Mouse (Mus musculus) ES-Bruce4 (cell line): Measurements from ENCODE around the gene Cmtm6. TPM values are rescaled to one million over a fixed set of nuclear protein-coding genes. Genes with fewer than 3 reads are reported as not detected.

ENCODE experiments used
- H3K27ac ChIP-seq: 2 replicates; pipeline ENCODE4 v1.5.1; 2012; ENCODE audit warnings: low read length, inconsistent platforms; ENCODE audit not compliant: insufficient read depth
- H3K27me3 ChIP-seq: 2 replicates; pipeline ENCODE4 v1.6.1; 2012; ENCODE audit warnings: mild to moderate bottlenecking, low read length, inconsistent platforms; ENCODE audit not compliant: control insufficient read depth, poor library complexity, insufficient read depth, severe bottlenecking
- H3K36me3 ChIP-seq: 2 replicates; pipeline ENCODE4 v1.6.1; 2012; ENCODE audit warnings: inconsistent platforms, mild to moderate bottlenecking, low read length, moderate library complexity; ENCODE audit not compliant: control insufficient read depth, poor library complexity, insufficient read depth, severe bottlenecking
- H3K4me1 ChIP-seq: one replicate; pipeline ENCODE4 v1.8.1; 2011; ENCODE audit warnings: low read length; ENCODE audit not compliant: control insufficient read depth, insufficient read depth
- H3K4me3 ChIP-seq: 2 replicates; pipeline ENCODE4 v1.5.1; 2011; ENCODE audit warnings: low read depth, mild to moderate bottlenecking, low read length
- H3K9ac ChIP-seq: 2 replicates; pipeline ENCODE4 v1.6.1; 2012; ENCODE audit warnings: low read depth, mild to moderate bottlenecking, inconsistent platforms; ENCODE audit not compliant: poor library complexity, severe bottlenecking
- H3K9me3 ChIP-seq: replicated peaks from 2 replicates; pipeline ENCODE4 v1.6.1; 2012; ENCODE audit warnings: mild to moderate bottlenecking, low read length, inconsistent platforms; ENCODE audit not compliant: control insufficient read depth, poor library complexity, insufficient read depth, severe bottlenecking
- CTCF ChIP-seq: IDR thresholded peaks from one replicate; pipeline ENCODE4 v1.8.1; 2011; ENCODE audit warnings: low read depth, low read length
- EP300 ChIP-seq: IDR thresholded peaks from 2 replicates; pipeline ENCODE4 v1.6.1; 2011; ENCODE audit warnings: low read depth, low read length; ENCODE audit not compliant: insufficient read depth
- POLR2A ChIP-seq: IDR thresholded peaks from one replicate; pipeline ENCODE4 v1.8.1; 2011; ENCODE audit warnings: low read length; ENCODE audit not compliant: insufficient read depth
- polyA plus RNA-seq: library from polyadenylated mRNA; stranded (reverse); fragments of >200 nt; gene quantifications from 2 replicates; pipeline ENCODE4 v1.2.4, GENCODE M21; 2011; ENCODE audit warnings: low read depth; ENCODE audit not compliant: missing spikeins, insufficient read depth, insufficient read length

Cmtm6 gene
- polyA plus RNA-seq, 1 experiment: 49.3 TPM

GRCm38 (mm10) chr9:114733238-114733637 is 2.3 kb downstream of the Cmtm6 start:
- H3K4me1 ChIP-seq: peaks cover 2% of the 10 kb centered on the region
- no peaks in the 10 kb centered on the region for H3K9me3 ChIP-seq
- H3K27me3 ChIP-seq: no peaks in the 10 kb centered on the region
- H3K4me3 ChIP-seq: no peak overlapping the region
- TF ChIP-seq POLR2A (no peak), CTCF (no peak), EP300 (no peak)
- H3K36me3 ChIP-seq: no peaks in the 10 kb centered on the region
- H3K9ac ChIP-seq: no peak overlapping the region
- H3K27ac ChIP-seq: no peak overlapping the region

- Histone ChIP-seq H3K4me3 (no peak overlapping the region), H3K27ac (no peak overlapping the region)
- TF ChIP-seq EP300: no peak
- no peak for TF ChIP-seq POLR2A
- no peak for TF ChIP-seq CTCF
These were observed 5.5 kb downstream of the Cmtm6 start for GRCm38 (mm10) chr9:114736442-114736841.

GRCm38 (mm10) chr9:114740336-114740735 is 9.4 kb downstream of the Cmtm6 start:
- no peaks in the 10 kb centered on the region for H3K36me3 ChIP-seq
- TF ChIP-seq CTCF: no peak
- TF ChIP-seq POLR2A: no peak
- no peak for TF ChIP-seq EP300
- no peak overlapping the region for H3K4me3 ChIP-seq
- H3K9ac ChIP-seq: no peak overlapping the region
- no peak overlapping the region for H3K27ac ChIP-seq
- H3K9me3 ChIP-seq: no peaks in the 10 kb centered on the region
- no peaks in the 10 kb centered on the region for H3K4me1 ChIP-seq
- no peaks in the 10 kb centered on the region for H3K27me3 ChIP-seq

More at GRCm38 (mm10) chr9:114736442-114736841, 5.5 kb downstream of the Cmtm6 start:
- H3K4me1 ChIP-seq: peaks cover 2% of the 10 kb centered on the region
- no peaks in the 10 kb centered on the region for H3K36me3 ChIP-seq
- no peaks in the 10 kb centered on the region for H3K27me3 ChIP-seq
- no peaks in the 10 kb centered on the region for H3K9me3 ChIP-seq
- no peak overlapping the region for H3K9ac ChIP-seq

- Histone ChIP-seq H3K9me3 (no peaks in the 10 kb centered on the region), H3K27ac (no peak overlapping the region), H3K9ac (no peak overlapping the region), H3K27me3 (no peaks in the 10 kb centered on the region), H3K36me3 (peaks cover 4% of the 10 kb centered on the region; the same call in 1 of the 2 replicates), H3K4me3 (no peak overlapping the region), H3K4me1 (no peaks in the 10 kb centered on the region)
- TF ChIP-seq EP300 (no peak), CTCF (no peak), POLR2A (no peak)
These were observed 11.8 kb downstream of the Cmtm6 start for GRCm38 (mm10) chr9:114742731-114743130.

- no peak for TF ChIP-seq EP300
- TF ChIP-seq CTCF: no peak
- TF ChIP-seq POLR2A: no peak
- H3K4me1 ChIP-seq: no peaks in the 10 kb centered on the region
- H3K4me3 ChIP-seq: no peak overlapping the region
- no peaks in the 10 kb centered on the region for H3K27me3 ChIP-seq
- no peak overlapping the region for H3K27ac ChIP-seq
- no peak overlapping the region for H3K9ac ChIP-seq
- H3K9me3 ChIP-seq: no peaks in the 10 kb centered on the region
- peaks cover 4% of the 10 kb centered on the region; the same call in 1 of the 2 replicates for H3K36me3 ChIP-seq
These were observed 14.2 kb downstream of the Cmtm6 start for GRCm38 (mm10) chr9:114745163-114745562.

GRCm38 (mm10) chr9:114745654-114746053 is 14.7 kb downstream of the Cmtm6 start:
- Histone ChIP-seq H3K9me3 (no peaks in the 10 kb centered on the region), H3K27ac (no peak overlapping the region), H3K27me3 (no peaks in the 10 kb centered on the region), H3K9ac (no peak overlapping the region), H3K4me1 (no peaks in the 10 kb centered on the region), H3K4me3 (no peak overlapping the region), H3K36me3 (peaks cover 4% of the 10 kb centered on the region; the same call in 1 of the 2 replicates)
- TF ChIP-seq EP300: no peak
- no peak for TF ChIP-seq CTCF
- no peak for TF ChIP-seq POLR2A
